Mouse (Mus musculus) brain, embryonic 14.5 days (tissue): ENCODE measurements around the gene Rps6ka1. TPM values are rescaled to one million over a fixed set of nuclear protein-coding genes. Genes with fewer than 3 reads are reported as not detected.
"Not testable (repeated sequence)": the region's sequence is repeated elsewhere in the genome, so short reads cannot be mapped to it uniquely, and the experiment has no call there.

ENCODE experiments used
- DNase-seq: peaks from one replicate; pipeline ENCODE4 v3.0.0-alpha.2; 2011; ENCODE audit warnings: low read depth
- CTCF ChIP-seq: fragments of 200-500 bp; IDR thresholded peaks from 2 replicates; pipeline ENCODE4 v1.5.1; 2012; ENCODE audit warnings: inconsistent platforms, mild to moderate bottlenecking, moderate library complexity, borderline replicate concordance; ENCODE audit not compliant: insufficient read depth, insufficient read length; ENCODE audit errors: extremely low read depth
- POLR2A ChIP-seq: fragments of 200-500 bp; IDR thresholded peaks from 2 replicates; pipeline ENCODE4 v1.6.1; 2012; ENCODE audit warnings: mild to moderate bottlenecking, inconsistent platforms, borderline replicate concordance; ENCODE audit not compliant: poor library complexity, insufficient read depth, insufficient read length, severe bottlenecking; ENCODE audit errors: extremely low read depth
- polyA plus RNA-seq: library from polyadenylated mRNA; depleted of rRNA; stranded (reverse); fragments of >200 nt; gene quantifications from 2 replicates; pipeline ENCODE4 v1.2.3, GENCODE M21; 2012

Gene Rps6ka1
- polyA plus RNA-seq, 1 experiment = 20.1 TPM

GRCm38 (mm10) chr4:133908051-133908450 is 20.5 kb upstream of the Rps6ka1 start:
- no peak for DNase-seq

GRCm38 (mm10) chr4:133907086-133907485 is 19.5 kb upstream of the Rps6ka1 start:
- TF ChIP-seq POLR2A (no peak), CTCF (no peak)
- DNase-seq = no peak

More at GRCm38 (mm10) chr4:133908051-133908450, 20.5 kb upstream of the Rps6ka1 start:
- no peak for TF ChIP-seq CTCF
- no peak for TF ChIP-seq POLR2A

GRCm38 (mm10) chr4:133906336-133906735 is 18.7 kb upstream of the Rps6ka1 start:
- not testable (repeated sequence) for DNase-seq

GRCm38 (mm10) chr4:133905167-133905566 is 17.6 kb upstream of the Rps6ka1 start:
- TF ChIP-seq POLR2A = no peak
- TF ChIP-seq CTCF = no peak
- no peak for DNase-seq

GRCm38 (mm10) chr4:133904326-133904725 is 16.7 kb upstream of the Rps6ka1 start:
- no peak for DNase-seq
- TF ChIP-seq POLR2A = no peak

- peak; percentile 17 for DNase-seq
- no peak for TF ChIP-seq POLR2A
- no peak for TF ChIP-seq CTCF
Observed at GRCm38 (mm10) chr4:133903372-133903771, 15.8 kb upstream of the Rps6ka1 start.

GRCm38 (mm10) chr4:133902510-133902909 is 14.9 kb upstream of the Rps6ka1 start:
- TF ChIP-seq POLR2A (no peak), CTCF (peak; percentile 9; the same call in 1 of the 2 replicates)
- no peak for DNase-seq

GRCm38 (mm10) chr4:133900887-133901286 is 13.3 kb upstream of the Rps6ka1 start:
- no peak for TF ChIP-seq POLR2A
- no peak for TF ChIP-seq CTCF

GRCm38 (mm10) chr4:133900352-133900751 is 12.8 kb upstream of the Rps6ka1 start:
- TF ChIP-seq CTCF (no peak), POLR2A (no peak)
- no peak for DNase-seq

More at GRCm38 (mm10) chr4:133900887-133901286, 13.3 kb upstream of the Rps6ka1 start:
- no peak for DNase-seq

- TF ChIP-seq CTCF (no peak), POLR2A (no peak)
- DNase-seq = peak; percentile 59
Observed at GRCm38 (mm10) chr4:133899241-133899800, 11.7 kb upstream of the Rps6ka1 start.

GRCm38 (mm10) chr4:133898151-133898550 is 10.6 kb upstream of the Rps6ka1 start:
- DNase-seq = peak; percentile 27
- no peak for TF ChIP-seq CTCF
- no peak for TF ChIP-seq POLR2A

- DNase-seq = no peak
- TF ChIP-seq POLR2A = no peak
- TF ChIP-seq CTCF = no peak
Observed at GRCm38 (mm10) chr4:133897431-133897891, 9.9 kb upstream of the Rps6ka1 start.

- DNase-seq = no peak
- TF ChIP-seq POLR2A (no peak), CTCF (no peak)
Observed at GRCm38 (mm10) chr4:133896984-133897383, 9.4 kb upstream of the Rps6ka1 start.

- no peak for TF ChIP-seq POLR2A
- TF ChIP-seq CTCF = no peak
- DNase-seq = no peak
Observed at GRCm38 (mm10) chr4:133896002-133896401, 8.4 kb upstream of the Rps6ka1 start.
